Mouse (Mus musculus) brain, adult 2 months (tissue): ENCODE data around the gene Nabp2.
A peak's percentile ranks its signal among the peaks of the same experiment; 100 is the strongest.

Source experiments
- DNase-seq: peaks from one replicate; pipeline ENCODE4 v3.0.0; 2011; ENCODE audit warnings: low read depth, low spot score

Gene Nabp2

GRCm38 (mm10) chr10:128359226-128359625, 52.1 kb downstream of the Nabp2 start:
- no peak for DNase-seq

- DNase-seq = peak; percentile 72
Observed at GRCm38 (mm10) chr10:128358796-128359195, 52.5 kb downstream of the Nabp2 start.
